Mouse (Mus musculus): ENCODE measurements around the gene 1700012A03Rik.

- TF ChIP-seq CTCF (IDR thresholded peaks at IDR 0.05; ENCODE audit: borderline replicate concordance, extremely low read depth, insufficient read depth, insufficient read length) (no peak), POLR2A (IDR thresholded peaks at IDR 0.05; ENCODE audit: borderline replicate concordance, extremely low read depth, insufficient read depth, insufficient read length, poor library complexity, severe bottlenecking) (no peak)
These were observed 8.5 kb downstream of the 1700012A03Rik start for GRCm38 (mm10) chr6:32058571-32058970.
